Mouse (Mus musculus) induced T-regulatory cell, adult 2 months (primary cell): ENCODE measurements around the gene Tmem144.
A peak's percentile ranks its signal among the peaks of the same experiment; 100 is the strongest.

Experiments
- DNase-seq: peaks from one replicate; pipeline ENCODE4 v3.0.0-alpha.2; 2012; ENCODE audit warnings: low read depth

Tmem144 gene

DNA sequence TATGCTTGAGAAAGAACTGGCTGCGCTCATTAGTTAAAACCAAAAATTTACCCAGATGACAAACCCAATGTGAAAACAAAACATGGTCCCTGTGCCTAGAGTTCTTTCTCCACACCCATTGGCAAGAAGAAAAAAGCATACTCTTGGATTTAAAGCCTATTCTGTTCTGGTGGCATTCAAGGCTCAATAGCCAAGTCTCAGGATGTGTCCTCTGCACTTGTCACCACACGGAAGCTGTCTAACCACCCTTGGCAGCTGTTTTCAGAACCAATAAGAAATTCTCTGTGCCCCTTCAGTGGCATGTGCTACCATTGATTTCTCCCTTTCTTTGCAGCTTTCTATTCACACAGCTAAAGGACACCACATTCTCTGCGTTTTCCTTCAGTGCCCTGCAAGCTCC is 5.6 kb upstream of the Tmem144 start:
- no peak for DNase-seq

DNA sequence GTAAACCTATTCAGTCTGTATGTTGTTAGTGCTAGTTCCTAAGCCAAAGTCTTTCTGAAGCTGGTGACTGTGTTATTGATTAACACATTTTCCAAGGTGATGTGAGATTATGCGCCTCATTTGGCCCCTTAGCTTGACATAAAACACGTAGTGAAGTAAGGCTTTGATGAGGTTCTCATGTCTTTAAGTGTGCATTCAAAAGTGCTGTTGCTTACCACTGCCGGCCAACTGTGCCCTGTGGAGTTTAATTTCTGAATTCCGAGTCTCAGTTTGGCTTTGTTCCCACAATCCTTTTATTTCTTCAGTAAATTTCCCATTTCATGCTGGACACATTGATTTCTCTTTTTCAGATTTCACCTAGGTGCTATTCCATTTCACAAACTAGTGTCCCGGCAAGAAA is 5.2 kb upstream of the Tmem144 start:
- no peak for DNase-seq

DNA sequence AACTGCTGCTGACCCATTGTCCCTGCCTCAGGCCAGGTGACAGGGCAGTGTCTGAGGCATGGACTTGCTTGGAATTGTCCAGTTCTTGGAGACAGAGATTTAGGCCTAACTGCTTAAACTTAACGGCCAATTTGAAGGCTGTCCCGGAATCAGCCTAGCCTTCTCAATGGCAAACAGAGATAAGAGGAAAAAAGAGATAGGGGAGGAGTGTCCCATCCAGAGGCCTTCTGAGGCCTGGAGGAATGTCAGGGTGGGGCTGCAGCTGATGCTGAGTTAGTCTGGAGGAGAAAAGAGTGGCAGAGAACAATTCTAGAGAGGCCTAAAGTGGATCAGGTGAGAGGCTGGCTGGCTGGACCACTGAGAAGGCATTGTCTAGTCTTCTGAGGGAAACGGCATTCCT is 465 bp downstream of the Tmem144 start:
- DNase-seq: no peak

GRCm38 (mm10) chr3:79850656-79851055 is 1.9 kb downstream of the Tmem144 start:
- no peak for DNase-seq

DNA sequence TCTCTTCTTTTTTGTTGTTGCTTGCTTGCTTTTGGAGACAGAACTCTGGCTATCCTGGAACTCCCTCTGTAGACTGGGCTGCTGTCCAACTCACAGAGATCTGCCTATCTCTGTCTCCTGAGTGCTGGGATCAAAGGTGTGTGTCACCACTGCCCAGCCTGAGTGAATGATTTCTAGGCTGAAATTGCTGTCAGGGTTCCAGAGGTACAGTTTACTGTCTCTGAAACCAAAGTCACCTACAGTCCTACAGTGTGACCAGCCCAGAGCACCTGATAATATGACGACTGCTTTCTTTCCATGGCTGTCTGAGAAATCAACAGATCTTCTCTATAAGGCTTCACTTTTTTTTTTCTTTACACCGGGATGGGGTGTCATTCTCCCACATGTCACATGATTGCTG is 3.0 kb downstream of the Tmem144 start:
- DNase-seq: no peak

- DNase-seq: no peak
These were observed 3.7 kb downstream of the Tmem144 start for GRCm38 (mm10) chr3:79848841-79849240.

DNA sequence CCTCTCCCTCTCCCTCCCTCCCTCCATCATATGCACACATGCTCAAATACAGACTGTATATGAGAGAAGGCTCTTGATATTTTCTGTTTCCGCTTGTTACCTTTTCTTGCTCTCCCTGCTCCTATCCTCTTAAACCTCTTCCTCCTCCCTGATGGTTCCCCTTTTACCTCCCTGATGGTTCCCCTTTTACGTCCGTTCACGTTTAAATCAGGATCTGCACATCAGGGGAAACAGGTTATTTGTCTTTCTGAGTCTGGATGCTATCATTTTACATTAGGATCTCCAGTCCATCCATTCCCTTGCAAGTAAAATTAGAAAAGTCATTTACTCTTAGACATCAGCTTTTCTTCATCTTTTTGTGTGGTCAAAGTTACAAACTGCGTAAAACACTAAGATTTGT is 5.9 kb downstream of the Tmem144 start:
- no peak for DNase-seq

DNA sequence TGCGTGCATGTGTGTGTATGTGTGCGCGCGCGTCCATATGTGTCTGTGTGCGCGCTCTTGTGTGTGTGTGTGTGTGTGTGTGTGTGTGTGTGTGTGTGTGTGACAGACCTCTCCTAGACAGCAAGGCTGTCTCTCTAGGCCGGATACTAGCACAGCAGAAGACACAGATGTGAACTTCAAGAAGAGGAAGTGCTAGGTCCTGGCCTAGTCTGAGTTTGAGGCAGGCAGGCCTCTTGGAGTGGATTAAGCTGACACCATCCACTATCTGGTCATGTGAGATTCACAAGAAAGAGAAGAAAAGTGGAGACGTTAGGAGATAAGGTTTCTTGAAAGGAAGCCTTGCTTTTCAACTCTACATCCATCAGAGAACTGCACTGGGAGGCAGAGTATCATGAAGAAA is 8.6 kb downstream of the Tmem144 start:
- DNase-seq: peak; percentile 5

- peak; percentile 87 for DNase-seq
These were observed 10.0 kb downstream of the Tmem144 start for GRCm38 (mm10) chr3:79842616-79843016.

DNA sequence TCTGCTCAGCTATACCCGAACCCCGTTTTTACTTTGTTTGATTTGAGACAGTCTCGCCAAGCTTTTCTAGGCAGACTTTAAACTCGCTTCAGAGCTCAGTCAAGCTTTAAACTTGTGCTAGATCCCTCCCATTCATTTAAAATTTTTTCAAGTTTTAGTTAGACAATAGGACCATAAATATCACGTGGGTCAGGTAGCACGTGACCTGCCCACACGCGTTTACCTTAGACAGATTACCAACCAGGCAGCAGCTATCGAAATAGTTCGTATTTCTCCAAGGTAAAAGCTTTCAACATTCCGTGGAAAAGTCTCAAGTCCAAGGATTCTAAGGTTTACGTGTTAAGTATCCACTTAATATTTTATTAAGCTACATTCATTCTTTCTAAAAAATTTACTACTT is 10.4 kb downstream of the Tmem144 start:
- DNase-seq: peak; percentile 86

DNA sequence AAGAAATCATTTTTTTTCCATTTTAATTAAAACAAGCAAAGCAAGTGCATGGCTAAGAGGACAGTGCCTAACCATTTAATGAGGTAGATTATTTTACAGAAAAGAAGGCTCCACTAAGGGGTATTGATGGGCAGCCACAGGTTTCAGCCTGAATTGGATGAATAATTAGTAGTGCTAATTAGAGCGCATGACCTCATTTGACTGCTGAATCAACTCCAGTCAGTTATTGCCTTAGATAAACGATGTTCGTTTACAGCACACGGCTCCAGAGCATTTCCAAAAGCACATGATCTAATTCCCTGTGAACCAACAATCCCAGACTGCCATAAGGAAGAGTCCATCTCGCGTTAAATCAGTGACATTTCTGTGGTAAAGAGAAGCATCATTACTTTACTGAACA is 11.1 kb downstream of the Tmem144 start:
- DNase-seq: no peak

DNA sequence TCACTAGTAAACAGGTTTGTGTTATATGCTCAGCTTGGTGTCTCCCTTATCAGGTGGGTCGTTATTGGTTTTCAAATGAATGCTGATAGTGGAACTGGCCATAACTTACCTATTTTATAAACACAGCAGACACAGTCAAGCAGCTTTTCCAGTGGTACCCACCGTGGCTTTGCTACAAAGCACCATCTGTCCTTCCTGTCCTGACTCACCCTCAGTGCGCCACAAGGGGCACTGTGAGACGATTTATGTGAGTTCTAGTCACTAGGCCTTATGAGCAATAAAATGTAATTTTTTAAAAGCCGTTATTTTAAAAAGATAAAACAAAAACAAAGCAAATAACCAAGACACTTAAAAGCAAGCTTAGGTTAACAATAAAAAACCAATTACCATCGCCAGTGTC is 13.8 kb downstream of the Tmem144 start:
- DNase-seq: peak; percentile 29

DNA sequence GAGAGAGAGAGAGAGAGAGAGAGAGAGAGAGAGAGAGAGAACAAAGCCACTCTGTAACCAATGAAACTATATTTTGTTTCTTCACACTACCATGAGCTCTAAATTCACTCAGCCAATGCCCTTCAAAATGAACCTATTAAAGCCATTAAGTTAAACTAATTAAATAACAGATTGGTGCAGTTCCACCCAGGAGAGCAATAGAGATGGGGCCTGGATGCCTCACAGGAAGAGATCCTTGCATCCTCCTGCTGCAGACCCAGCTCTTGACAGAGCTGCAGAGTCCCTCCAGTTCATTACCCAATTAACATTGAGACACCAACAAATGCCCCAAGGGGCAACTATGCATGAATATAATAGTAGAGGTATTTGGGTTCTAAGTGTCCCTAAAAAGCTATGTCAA is 23.3 kb downstream of the Tmem144 start:
- no peak for DNase-seq

- no peak for DNase-seq
These were observed 27.3 kb downstream of the Tmem144 start for GRCm38 (mm10) chr3:79825067-79825780.

DNA sequence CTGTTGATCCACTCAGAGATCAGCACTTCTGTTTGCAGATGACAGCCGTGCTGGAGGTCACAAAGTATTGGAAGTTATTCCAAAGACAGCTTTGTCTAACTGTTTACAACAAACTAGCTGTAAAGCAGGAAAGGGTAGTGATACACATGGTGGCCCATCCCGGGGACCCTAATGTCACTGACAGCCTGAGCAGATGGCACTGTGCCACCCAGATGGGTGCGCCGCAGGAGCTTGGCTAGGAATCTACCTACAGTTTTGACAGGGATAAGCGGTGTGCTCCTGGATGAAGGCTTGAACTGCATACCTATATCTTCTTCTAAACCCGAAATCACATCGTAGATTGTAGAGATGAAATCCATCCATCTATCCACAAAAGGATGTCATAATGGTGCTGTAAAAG is 29.4 kb downstream of the Tmem144 start:
- no peak for DNase-seq

GRCm38 (mm10) chr3:79821131-79821530 is 31.4 kb downstream of the Tmem144 start:
- DNase-seq: no peak

- DNase-seq: no peak
These were observed 34.2 kb downstream of the Tmem144 start for GRCm38 (mm10) chr3:79818202-79818995.

DNA sequence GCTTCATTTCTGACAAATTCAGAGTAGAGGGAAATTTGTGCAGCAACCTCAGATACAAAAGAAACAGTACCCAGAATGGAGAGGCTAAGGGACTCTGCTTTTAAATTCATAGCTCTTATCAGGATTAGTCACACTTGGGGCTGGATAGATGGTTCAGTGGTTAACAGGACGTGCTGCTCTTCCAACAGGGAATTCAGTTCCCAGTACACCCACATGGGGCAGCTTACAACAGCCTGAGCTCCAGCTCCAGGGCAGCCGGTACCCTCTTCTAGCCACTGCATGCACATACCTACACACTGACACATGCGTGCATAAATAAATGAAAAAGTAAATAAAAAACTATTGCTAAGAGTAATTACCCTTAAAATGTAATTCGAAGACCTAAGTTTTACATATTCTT is 36.3 kb downstream of the Tmem144 start:
- no peak for DNase-seq

- peak; percentile 67 for DNase-seq
These were observed 38.6 kb downstream of the Tmem144 start for GRCm38 (mm10) chr3:79813814-79814490.

DNA sequence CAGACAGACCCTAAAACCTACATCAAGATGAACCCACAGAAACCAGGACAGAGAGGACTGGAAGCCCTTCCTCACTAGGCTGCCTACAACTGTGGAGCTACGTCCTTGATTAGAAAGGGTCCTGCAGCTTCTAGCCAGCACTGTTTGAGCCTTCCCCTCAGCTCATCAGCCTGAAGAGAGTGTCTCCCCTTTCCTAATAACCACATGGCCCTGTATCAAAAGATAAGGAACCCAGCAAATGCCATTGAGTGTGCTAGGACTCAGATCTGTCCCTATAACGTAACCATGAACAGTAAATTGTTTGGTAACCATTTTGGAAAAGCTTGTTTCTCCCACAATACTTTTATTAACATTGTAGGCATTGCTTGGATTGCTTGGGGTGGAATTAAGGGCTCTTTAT is 40.5 kb downstream of the Tmem144 start:
- no peak for DNase-seq

GRCm38 (mm10) chr3:79811632-79812031 is 40.9 kb downstream of the Tmem144 start:
- peak; percentile 32 for DNase-seq

DNA sequence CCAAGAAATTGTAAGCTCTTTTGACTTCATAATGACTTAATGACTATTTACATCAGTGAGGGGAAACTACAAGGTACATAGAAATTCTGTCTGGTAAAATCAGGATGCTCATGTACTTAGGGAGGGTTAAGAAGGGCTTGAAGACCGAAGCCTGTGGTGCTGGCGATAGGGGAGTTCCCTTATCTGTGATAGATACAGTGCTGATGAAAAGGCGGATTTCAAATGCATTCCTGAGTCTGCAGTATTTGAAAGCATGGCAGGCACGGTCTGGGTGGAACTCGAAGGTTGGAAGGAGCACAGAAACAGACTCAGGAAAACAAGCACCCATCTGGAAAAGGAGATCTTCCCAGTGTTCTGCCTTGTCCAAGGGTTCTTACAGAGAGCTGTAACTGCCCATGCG is 42.0 kb downstream of the Tmem144 start:
- no peak for DNase-seq

DNA sequence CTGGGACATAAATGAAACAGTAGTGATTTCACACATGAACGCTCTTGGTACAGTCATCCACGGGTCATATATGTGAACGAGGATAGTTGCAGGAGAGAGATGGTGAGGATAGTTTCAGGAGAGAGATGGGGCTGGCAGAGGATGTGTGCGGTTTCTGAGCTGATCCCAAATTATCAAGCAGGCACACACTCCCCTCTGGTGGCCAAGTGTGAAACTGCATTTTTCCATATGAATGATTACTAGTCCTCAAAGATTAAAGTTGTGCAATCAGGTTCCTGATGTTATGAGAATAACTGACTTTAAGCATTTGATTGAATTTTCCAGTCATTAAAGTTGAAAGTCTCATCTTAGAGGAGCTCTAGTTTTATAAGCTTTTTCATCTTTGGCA is 43.4 kb downstream of the Tmem144 start:
- peak; percentile 78 for DNase-seq
